Mouse (Mus musculus): ENCODE measurements around the gene Phyhd1.

Gene Phyhd1

GRCm38 (mm10) chr2:30265767-30266253 is at the start of gene Phyhd1:
TSS of gene Phyhd1 (plus strand) at chr2:30266203.
- peak; percentile 30 for DNase-seq

- no peak for DNase-seq
These were observed 49.7 kb upstream of the Phyhd1 start for GRCm38 (mm10) chr2:30216293-30216692.

GRCm38 (mm10) chr2:30235593-30235992 is 30.4 kb upstream of the Phyhd1 start:
- DNase-seq: no peak

- no peak for DNase-seq
These were observed 29.4 kb upstream of the Phyhd1 start for GRCm38 (mm10) chr2:30236426-30237198.

GRCm38 (mm10) chr2:30237199-30237880 is 28.7 kb upstream of the Phyhd1 start, which contains the start of gene Lrrc8a:
TSS of gene Lrrc8a (plus strand) at chr2:30237715.
- peak; percentile 99 for DNase-seq

- no peak for DNase-seq
These were observed 28.1 kb upstream of the Phyhd1 start for GRCm38 (mm10) chr2:30237881-30238280.

- no peak for DNase-seq
These were observed 27.0 kb upstream of the Phyhd1 start for GRCm38 (mm10) chr2:30238906-30239465.

GRCm38 (mm10) chr2:30239777-30240176 is 26.2 kb upstream of the Phyhd1 start:
- DNase-seq: no peak

- DNase-seq: no peak
These were observed 25.7 kb upstream of the Phyhd1 start, which contains the start of gene Gm28035 for GRCm38 (mm10) chr2:30240267-30240666. TSS of gene Gm28035 (plus strand) at chr2:30240567.

- DNase-seq: no peak
These were observed 23.5 kb upstream of the Phyhd1 start for GRCm38 (mm10) chr2:30242509-30242908.

- DNase-seq: no peak
These were observed 22.6 kb upstream of the Phyhd1 start for GRCm38 (mm10) chr2:30243391-30243790.

- no peak for DNase-seq
These were observed 21.3 kb upstream of the Phyhd1 start for GRCm38 (mm10) chr2:30244595-30245178.

- DNase-seq: no peak
These were observed 19.0 kb upstream of the Phyhd1 start for GRCm38 (mm10) chr2:30247036-30247435.

- no peak for DNase-seq
These were observed 18.3 kb upstream of the Phyhd1 start for GRCm38 (mm10) chr2:30247681-30248080.

- DNase-seq: no peak
These were observed 16.8 kb upstream of the Phyhd1 start for GRCm38 (mm10) chr2:30249182-30249581.

GRCm38 (mm10) chr2:30250166-30251128 is 15.6 kb upstream of the Phyhd1 start:
- no peak for DNase-seq

- DNase-seq: no peak
These were observed 14.4 kb upstream of the Phyhd1 start for GRCm38 (mm10) chr2:30251417-30252104.

- no peak for DNase-seq
These were observed 13.5 kb upstream of the Phyhd1 start for GRCm38 (mm10) chr2:30252521-30252920.

- DNase-seq: no peak
These were observed 12.2 kb upstream of the Phyhd1 start for GRCm38 (mm10) chr2:30253809-30254208.

- DNase-seq: no peak
These were observed 10.2 kb upstream of the Phyhd1 start for GRCm38 (mm10) chr2:30255631-30256395.

Data from retina, postnatal 1 day (tissue).